Mouse (Mus musculus) left cerebral cortex, postnatal 14 days (tissue): ENCODE data around the gene Drc3. TPM values are rescaled to one million over a fixed set of nuclear protein-coding genes. Genes with fewer than 3 reads are reported as not detected.

Experiments used
- DNase-seq, 2 experiments: peaks; one replicate each; pipeline ENCODE4 v3.0.0; 2021 to 2022; ENCODE audit warnings: low spot score in 2 of 2, mixed read lengths in 1 of 2
- intact Hi-C: fragments of 180-260 bp; cut with DNase I; formaldehyde crosslinking; loops from one replicate; pipeline ENCODE4 v1.15.1; 2025
- total RNA-seq, 2 experiments: library from RNA; stranded (reverse); gene quantifications; 2 replicates each; pipeline ENCODE4 v1.2.3; 2021

The Drc3 gene
- total RNA-seq, 2 experiments from 2014 or later = 11.7 to 13.6 TPM

- intact Hi-C loops = no loop called here
- DNase-seq = no peak
These were observed 21.4 kb downstream of the Drc3 start for GRCm38 (mm10) chr11:60374481-60374880.

GRCm38 (mm10) chr11:60383518-60383917 lies 30.4 kb downstream of the Drc3 start:
- intact Hi-C loops = no loop called here
- no peak for DNase-seq

- DNase-seq = peak; percentile 76 to 85
- intact Hi-C loops = loop anchor here (2.0 kb wide), 1 partner anchor 32 kb away; the partner anchor contains the start of genes Drc3 and Tom1l2
These were observed 31.8 kb downstream of the Drc3 start for GRCm38 (mm10) chr11:60384762-60385421.

- intact Hi-C loops = loop anchor here (2.0 kb wide), 1 partner anchor 33 kb away; the partner anchor contains the start of genes Drc3 and Tom1l2
- no peak for DNase-seq
These were observed 32.8 kb downstream of the Drc3 start for GRCm38 (mm10) chr11:60385946-60386345.

GRCm38 (mm10) chr11:60387944-60388343 lies 34.8 kb downstream of the Drc3 start:
- intact Hi-C loops = no loop called here
- DNase-seq = no peak

GRCm38 (mm10) chr11:60391346-60391745 lies 38.2 kb downstream of the Drc3 start:
- DNase-seq = no peak
- intact Hi-C loops = no loop called here

- intact Hi-C loops = no loop called here
- DNase-seq = peak in 1 of 2 experiments; percentile 34
These were observed 43.4 kb downstream of the Drc3 start for GRCm38 (mm10) chr11:60396546-60396945.

GRCm38 (mm10) chr11:60397172-60397571 lies 44.0 kb downstream of the Drc3 start:
- peak; percentile 53 to 68 for DNase-seq
- intact Hi-C loops = no loop called here

- intact Hi-C loops = no loop called here
- DNase-seq = no peak
These were observed 53.5 kb downstream of the Drc3 start for GRCm38 (mm10) chr11:60406606-60407005.

GRCm38 (mm10) chr11:60412173-60412572 lies 59.0 kb downstream of the Drc3 start:
- intact Hi-C loops = loop anchor here (5.0 to 10.0 kb wide), 4 partner anchors 60 to 447 kb away; partner anchors contain the start of genes Drc3, Rasd1 and Tom1l2
- DNase-seq = peak; percentile 81 to 85

GRCm38 (mm10) chr11:60412921-60413320 lies 59.8 kb downstream of the Drc3 start:
- DNase-seq = no peak
- intact Hi-C loops = loop anchor here (5.0 to 10.0 kb wide), 4 partner anchors 61 to 448 kb away; partner anchors contain the start of genes Drc3, Rasd1 and Tom1l2

GRCm38 (mm10) chr11:60416590-60416962 lies 63.4 kb downstream of the Drc3 start:
- no peak for DNase-seq
- intact Hi-C loops = loop anchor here (10.0 kb wide), 1 partner anchor 452 kb away; the partner anchor contains the start of gene Rasd1

- intact Hi-C loops = loop anchor here (10.0 kb wide), 1 partner anchor 452 kb away; the partner anchor contains the start of gene Rasd1
- peak; percentile 100 for DNase-seq
These were observed 64.0 kb downstream of the Drc3 start, which contains the start of gene Gid4 for GRCm38 (mm10) chr11:60416963-60417716. TSS of gene Gid4 (plus strand) at chr11:60417145.

- no peak for DNase-seq
- intact Hi-C loops = loop anchor here (10.0 kb wide), 1 partner anchor 453 kb away; the partner anchor contains the start of gene Rasd1
These were observed 64.8 kb downstream of the Drc3 start, which contains the start of gene Atpaf2 for GRCm38 (mm10) chr11:60417717-60418472. TSS of gene Atpaf2 (minus strand) at chr11:60418457.

GRCm38 (mm10) chr11:60418473-60418803 lies 65.3 kb downstream of the Drc3 start:
- intact Hi-C loops = loop anchor here (10.0 kb wide), 1 partner anchor 454 kb away; the partner anchor contains the start of gene Rasd1
- no peak for DNase-seq

GRCm38 (mm10) chr11:60422046-60422668 lies 69.0 kb downstream of the Drc3 start:
- no peak for DNase-seq
- intact Hi-C loops = no loop called here

GRCm38 (mm10) chr11:60423006-60423405 lies 69.9 kb downstream of the Drc3 start:
- intact Hi-C loops = no loop called here
- DNase-seq = no peak

- no peak for DNase-seq
- intact Hi-C loops = no loop called here
These were observed 73.3 kb downstream of the Drc3 start for GRCm38 (mm10) chr11:60426417-60426816.

- no peak for DNase-seq
- intact Hi-C loops = no loop called here
These were observed 74.5 kb downstream of the Drc3 start for GRCm38 (mm10) chr11:60427628-60428027.
